Mouse (Mus musculus) limb, embryonic 11.5 days (tissue): Measurements from ENCODE around the gene Prr5l. TPM values are rescaled to one million over a fixed set of nuclear protein-coding genes. Genes with fewer than 3 reads are reported as not detected.

ENCODE experiments used
- ATAC-seq: fragments of 200-750 bp; cut with Nextera tagmentation; 2 replicates; pipeline ENCODE4 v1.8.0; 2017; ENCODE audit warnings: low read depth; ENCODE audit not compliant: insufficient number of reproducible peaks, low FRiP score, low TSS enrichment
- DNase-seq: peaks from one replicate; pipeline ENCODE4 v3.0.0-alpha.2; 2015; ENCODE audit warnings: low spot score
- H3K27ac ChIP-seq: fragments of 300-500 bp; sonication (generic); replicated peaks from 2 replicates; pipeline ENCODE4 v1.5.1; 2014; ENCODE audit warnings: low read depth, mild to moderate bottlenecking, low read length
- H3K27me3 ChIP-seq: fragments of 300-500 bp; sonication (generic); 2 replicates; pipeline ENCODE4 v1.6.1; 2014; ENCODE audit warnings: mild to moderate bottlenecking, low read length, mixed read lengths; ENCODE audit not compliant: control insufficient read depth, insufficient read depth
- H3K36me3 ChIP-seq: fragments of 300-500 bp; sonication (generic); 2 replicates; pipeline ENCODE4 v1.6.1; 2014; ENCODE audit warnings: mild to moderate bottlenecking, low read length, moderate library complexity, mixed read lengths; ENCODE audit not compliant: control insufficient read depth, insufficient read depth
- H3K4me1 ChIP-seq: fragments of 300-500 bp; sonication (generic); 2 replicates; pipeline ENCODE4 v1.6.1; 2014; ENCODE audit warnings: low read length, mixed read lengths; ENCODE audit not compliant: control insufficient read depth, insufficient read depth
- H3K4me2 ChIP-seq: fragments of 300-500 bp; sonication (generic); 2 replicates; pipeline ENCODE4 v1.6.1; 2014; ENCODE audit warnings: low read depth, mild to moderate bottlenecking, moderate library complexity; ENCODE audit not compliant: severe bottlenecking
- H3K4me3 ChIP-seq: fragments of 300-500 bp; sonication (generic); 2 replicates; pipeline ENCODE4 v1.5.1; 2014; ENCODE audit warnings: low read depth, low read length
- H3K9ac ChIP-seq: fragments of 300-500 bp; sonication (generic); 2 replicates; pipeline ENCODE4 v1.6.1; 2014; ENCODE audit warnings: mild to moderate bottlenecking, low read length
- H3K9me3 ChIP-seq: fragments of 300-500 bp; sonication (generic); 2 replicates; pipeline ENCODE4 v1.6.1; 2016; ENCODE audit warnings: low read length; ENCODE audit not compliant: control insufficient read depth
- WGBS: fragments of 180-500 bp; shearing (Covaris S2); extraction: QIAGEN DNeasy Blood & Tissue Kit; methylation state at CpG from one replicate; pipeline ENCODE4 v1.1.7; 2014; 5-methylcytosine and 5-hydroxymethylcytosine counted together
- polyA plus RNA-seq: library from polyadenylated mRNA; unstranded; fragments of >200 nt; fragmentation: Nextera tagmentation; extraction: Ambion mirVana; gene quantifications from 2 replicates; pipeline ENCODE4 v1.2.1, GENCODE M21; 2014

Prr5l gene
- polyA plus RNA-seq, 1 experiment from 2014 or later = 18.6 TPM

- Histone ChIP-seq H3K4me1 (0 out of 2 replicates have a peak, but pooled peaks cover 5% of the 10 kb centered on the region), H3K27ac (no peak overlapping the region), H3K9me3 (no peaks in the 10 kb centered on the region), H3K4me3 (no peak overlapping the region), H3K27me3 (no peaks in the 10 kb centered on the region), H3K4me2 (no peak overlapping the region), H3K9ac (no peak overlapping the region), H3K36me3 (no peaks in the 10 kb centered on the region)
- ATAC-seq = no peak
- no peak for DNase-seq
- WGBS = 92% methylated on average over 3 of the region's 3 CpGs
These were observed 11.3 kb upstream of the Prr5l start for GRCm38 (mm10) chr2:101894126-101894525.

GRCm38 (mm10) chr2:101891143-101891542 lies 8.3 kb upstream of the Prr5l start:
- H3K4me1 ChIP-seq = peaks cover 5% of the 10 kb centered on the region; the same call in 1 of the 2 replicates
- ATAC-seq = no peak
- H3K27ac ChIP-seq = no peak overlapping the region
- H3K27me3 ChIP-seq = no peaks in the 10 kb centered on the region
- DNase-seq = no peak
- H3K9ac ChIP-seq = no peak overlapping the region
- no peak overlapping the region for H3K4me2 ChIP-seq
- 53% methylated on average over 7 of the region's 7 CpGs for WGBS
- H3K4me3 ChIP-seq = no peak overlapping the region
- H3K36me3 ChIP-seq = no peaks in the 10 kb centered on the region
- no peaks in the 10 kb centered on the region for H3K9me3 ChIP-seq

- Histone ChIP-seq H3K36me3 (no peaks in the 10 kb centered on the region), H3K27ac (no peak overlapping the region), H3K9ac (no peak overlapping the region), H3K9me3 (no peaks in the 10 kb centered on the region), H3K27me3 (no peaks in the 10 kb centered on the region), H3K4me3 (no peak overlapping the region), H3K4me2 (no peak overlapping the region), H3K4me1 (peaks cover 5% of the 10 kb centered on the region; the same call in 1 of the 2 replicates)
- 91% methylated on average over 8 of the region's 8 CpGs for WGBS
- DNase-seq (no peak), ATAC-seq (no peak)
These were observed 6.1 kb upstream of the Prr5l start for GRCm38 (mm10) chr2:101888886-101889285.

- H3K9ac ChIP-seq = peak within 1 kb of the TSS; percentile 58
- DNase-seq = peak; percentile 94
- WGBS = 13% methylated on average over 22 of the region's 22 CpGs
- ATAC-seq = peak; percentile 95
- peak within 1 kb of the TSS; percentile 64 for H3K4me3 ChIP-seq
- H3K36me3 ChIP-seq = no peaks in the 10 kb centered on the region
- peak within 1 kb of the TSS; percentile 76 for H3K4me2 ChIP-seq
- no peak within 1 kb of the TSS for H3K27ac ChIP-seq
- H3K4me1 ChIP-seq = peaks cover 5% of the 10 kb centered on the region; the same call in 1 of the 2 replicates
- H3K9me3 ChIP-seq = no peaks in the 10 kb centered on the region
- H3K27me3 ChIP-seq = no peaks in the 10 kb centered on the region
These were observed 3.1 kb upstream of the Prr5l start, which contains the start of gene Commd9 for GRCm38 (mm10) chr2:101885768-101886438. Gene Commd9 (plus strand): TSS chr2:101886247.

GRCm38 (mm10) chr2:101884286-101884685 lies 1.5 kb upstream of the Prr5l start:
- H3K4me2 ChIP-seq = no peak overlapping the region

GRCm38 (mm10) chr2:101881471-101882162 lies 1.2 kb downstream of the Prr5l start:
- Histone ChIP-seq H3K27ac (no peak overlapping the region), H3K9me3 (no peaks in the 10 kb centered on the region), H3K4me1 (peaks cover under 1% of the 10 kb centered on the region; the same call in 1 of the 2 replicates), H3K4me2 (no peak overlapping the region), H3K27me3 (no peaks in the 10 kb centered on the region), H3K4me3 (no peak overlapping the region), H3K36me3 (no peaks in the 10 kb centered on the region), H3K9ac (no peak overlapping the region)
- DNase-seq (no peak), ATAC-seq (no peak)
- WGBS = 89% methylated on average over 9 of the region's 9 CpGs

More at GRCm38 (mm10) chr2:101884286-101884685, 1.5 kb upstream of the Prr5l start:
- Histone ChIP-seq H3K4me3 (no peak overlapping the region), H3K36me3 (no peaks in the 10 kb centered on the region), H3K4me1 (peaks cover 5% of the 10 kb centered on the region; the same call in 1 of the 2 replicates), H3K27me3 (no peaks in the 10 kb centered on the region), H3K27ac (no peak overlapping the region), H3K9ac (no peak overlapping the region), H3K9me3 (no peaks in the 10 kb centered on the region)
- 94% methylated on average over 2 of the region's 2 CpGs for WGBS
- no peak for DNase-seq
- ATAC-seq = no peak

- Histone ChIP-seq H3K27ac (no peak overlapping the region), H3K4me2 (0 out of 2 replicates have a peak overlapping the region, but pooled peaks have one; percentile 30), H3K36me3 (no peaks in the 10 kb centered on the region), H3K4me3 (no peak overlapping the region), H3K4me1 (no peaks in the 10 kb centered on the region), H3K9me3 (no peaks in the 10 kb centered on the region), H3K9ac (no peak overlapping the region), H3K27me3 (no peaks in the 10 kb centered on the region)
- DNase-seq (peak; percentile 50), ATAC-seq (no peak)
- WGBS = 30% methylated on average over 14 of the region's 14 CpGs
These were observed 11.6 kb downstream of the Prr5l start for GRCm38 (mm10) chr2:101871179-101871578.

- ATAC-seq (no peak), DNase-seq (no peak)
- Histone ChIP-seq H3K4me2 (no peak overlapping the region), H3K9me3 (no peaks in the 10 kb centered on the region), H3K36me3 (no peaks in the 10 kb centered on the region), H3K27me3 (no peaks in the 10 kb centered on the region), H3K4me1 (no peaks in the 10 kb centered on the region), H3K27ac (no peak overlapping the region), H3K9ac (no peak overlapping the region), H3K4me3 (no peak overlapping the region)
- 93% methylated on average over 4 of the region's 4 CpGs for WGBS
These were observed 14.1 kb downstream of the Prr5l start for GRCm38 (mm10) chr2:101868683-101869082.
